Mouse (Mus musculus) heart, embryonic 10.5 days (tissue): ENCODE measurements around the gene Pigr. TPM values are rescaled to one million over a fixed set of nuclear protein-coding genes. Genes with fewer than 3 reads are reported as not detected.

Experiments
- DNase-seq: peaks from one replicate; pipeline ENCODE4 v3.0.0-alpha.2; 2017; ENCODE audit warnings: low spot score
- H3K27ac ChIP-seq: fragments of 300-500 bp; sonication (generic); 2 replicates; pipeline ENCODE4 v1.5.1; 2016; ENCODE audit warnings: mild to moderate bottlenecking
- H3K27me3 ChIP-seq: fragments of 300-500 bp; sonication (generic); 2 replicates; pipeline ENCODE4 v1.6.1; 2016; ENCODE audit warnings: mild to moderate bottlenecking; ENCODE audit not compliant: poor library complexity, insufficient read depth, severe bottlenecking
- H3K36me3 ChIP-seq: fragments of 300-500 bp; sonication (generic); 2 replicates; pipeline ENCODE4 v1.6.1; 2016; ENCODE audit warnings: mild to moderate bottlenecking, moderate library complexity
- H3K4me1 ChIP-seq: fragments of 300-500 bp; sonication (generic); 2 replicates; pipeline ENCODE4 v1.6.1; 2016; ENCODE audit warnings: mild to moderate bottlenecking
- H3K4me3 ChIP-seq: fragments of 300-500 bp; sonication (generic); 2 replicates; pipeline ENCODE4 v1.5.1; 2016; ENCODE audit warnings: mild to moderate bottlenecking, moderate library complexity
- H3K9me3 ChIP-seq: fragments of 300-500 bp; sonication (generic); 2 replicates; pipeline ENCODE4 v1.6.1; 2016; ENCODE audit warnings: mild to moderate bottlenecking, moderate library complexity
- WGBS: fragments of 180-500 bp; shearing (Covaris S2); methylation state at CpG from one replicate; pipeline ENCODE4 v1.1.7; 2016; 5-methylcytosine and 5-hydroxymethylcytosine counted together
- polyA plus RNA-seq: library from polyadenylated mRNA; unstranded; fragments of >200 nt; fragmentation: Nextera tagmentation; extraction: Ambion mirVana; gene quantifications from 2 replicates; pipeline ENCODE4 v1.2.1, GENCODE M21; 2016

Pigr gene
- polyA plus RNA-seq, 1 experiment from 2014 or later: not detected

DNA sequence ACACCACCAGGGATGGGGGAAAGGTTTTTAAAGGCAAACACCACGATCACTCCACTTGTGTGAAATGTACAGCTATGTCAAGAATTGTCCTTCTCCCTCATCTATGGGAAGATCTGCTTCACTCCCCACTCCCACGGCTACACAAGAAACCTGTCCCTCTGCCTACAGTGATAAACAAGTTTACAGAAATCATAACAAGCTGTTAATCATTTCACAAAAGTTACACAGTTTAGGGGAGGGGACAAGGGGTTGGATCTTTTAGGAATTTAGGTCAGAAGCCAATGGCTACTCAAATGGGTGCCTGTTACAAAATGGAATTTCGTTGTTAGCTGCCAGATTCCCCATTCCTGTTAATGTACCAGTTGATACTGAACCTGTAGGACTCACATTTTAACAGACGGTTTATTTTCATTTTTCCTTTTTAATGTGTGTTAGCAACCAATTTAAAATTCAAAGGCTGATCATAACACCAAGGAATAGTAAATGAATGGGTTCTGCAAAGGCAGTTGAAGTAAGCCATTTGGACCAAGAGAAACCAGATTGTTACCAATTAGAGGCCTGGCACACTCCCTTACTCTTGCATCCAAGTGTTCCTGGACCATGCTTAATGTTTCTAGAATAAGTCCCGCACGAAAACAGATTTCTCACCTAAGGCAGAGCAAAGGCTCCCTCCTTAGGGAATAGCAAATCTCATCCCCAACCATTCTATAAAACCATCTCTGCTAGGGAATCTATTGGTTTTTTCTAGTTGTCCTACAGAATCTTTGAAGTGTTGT lies 8.9 kb downstream of the Pigr start:
- 85% methylated on average over 6 of the region's 6 CpGs for WGBS
- no peaks in the 10 kb centered on the region for H3K36me3 ChIP-seq
- H3K27ac ChIP-seq: no peak overlapping the region
- no peak for DNase-seq
- no peaks in the 10 kb centered on the region for H3K27me3 ChIP-seq
- H3K4me3 ChIP-seq: no peak overlapping the region
- no peaks in the 10 kb centered on the region for H3K9me3 ChIP-seq
- peaks cover 10% of the 10 kb centered on the region; the same call in 1 of the 2 replicates for H3K4me1 ChIP-seq

DNA sequence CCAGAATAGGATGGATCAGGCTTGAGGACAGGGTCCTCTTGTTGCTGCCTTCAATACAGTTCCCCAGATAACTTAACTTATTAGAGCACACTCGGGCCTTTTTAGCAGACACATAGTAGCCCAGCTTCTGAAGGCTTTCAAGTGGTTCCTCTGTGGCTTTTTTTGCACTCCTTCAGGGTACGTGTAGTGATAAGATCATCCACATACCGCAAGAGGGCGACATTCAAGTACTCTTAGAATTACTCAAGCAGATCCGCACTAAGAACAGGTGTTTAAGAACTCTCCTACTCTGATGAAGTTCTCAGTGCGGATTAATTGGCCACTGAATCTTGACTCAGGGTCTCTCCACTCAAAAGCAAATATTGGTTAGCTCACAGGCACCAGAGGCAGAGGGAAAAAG lies 11.8 kb downstream of the Pigr start:
- no peaks in the 10 kb centered on the region for H3K27me3 ChIP-seq
- DNase-seq: no peak
- WGBS: 45% methylated on average over 6 of the region's 6 CpGs

DNA sequence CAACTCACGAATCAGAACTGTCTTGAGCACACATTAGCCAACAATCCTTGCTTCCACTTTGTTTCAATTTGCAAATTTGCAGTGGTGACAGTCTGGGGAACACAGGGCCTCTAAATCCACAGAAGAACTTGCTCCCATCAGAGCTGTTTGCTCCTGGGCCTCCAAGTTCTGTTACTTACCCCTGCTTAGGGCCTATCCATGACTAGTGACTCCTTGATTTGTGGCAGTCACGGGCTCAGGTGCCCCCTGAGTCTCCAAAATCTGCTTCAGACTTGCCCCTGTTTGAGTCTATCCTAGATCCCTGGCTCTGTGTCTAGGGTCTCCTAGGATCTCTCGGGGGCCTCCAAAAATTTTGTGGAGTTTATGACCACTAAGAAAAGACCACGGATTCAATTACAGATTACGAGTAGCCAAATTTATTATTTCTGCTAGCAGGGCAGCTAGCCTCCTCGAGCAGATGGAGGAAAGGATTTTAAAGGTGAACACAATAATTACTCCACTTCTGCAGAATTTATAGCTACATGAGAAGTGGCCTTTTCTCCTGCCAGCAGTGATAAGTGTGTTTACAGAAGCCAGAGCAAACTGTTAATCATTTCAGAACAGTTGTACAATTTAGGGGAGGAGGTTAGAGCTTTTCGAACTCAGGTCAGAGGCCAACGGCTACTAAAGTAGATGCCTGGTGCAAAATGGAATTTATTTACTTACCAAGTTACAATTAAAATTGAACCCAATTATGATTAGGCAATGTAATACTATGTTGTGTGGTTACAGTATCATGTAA lies 14.3 kb downstream of the Pigr start:
- WGBS: 73% methylated on average over 8 of the region's 8 CpGs
- no peak overlapping the region for H3K4me3 ChIP-seq
- H3K9me3 ChIP-seq: no peaks in the 10 kb centered on the region
- no peaks in the 10 kb centered on the region for H3K4me1 ChIP-seq
- H3K27ac ChIP-seq: no peak overlapping the region
- no peak for DNase-seq
- no peaks in the 10 kb centered on the region for H3K27me3 ChIP-seq
- H3K36me3 ChIP-seq: no peaks in the 10 kb centered on the region

More for the DNA sequence above, 11.8 kb downstream of the Pigr start:
- no peak overlapping the region for H3K4me3 ChIP-seq
- 0 out of 2 replicates have a peak, but pooled peaks cover 1% of the 10 kb centered on the region for H3K4me1 ChIP-seq
- no peaks in the 10 kb centered on the region for H3K9me3 ChIP-seq
- H3K27ac ChIP-seq: no peak overlapping the region
- H3K36me3 ChIP-seq: no peaks in the 10 kb centered on the region

DNA sequence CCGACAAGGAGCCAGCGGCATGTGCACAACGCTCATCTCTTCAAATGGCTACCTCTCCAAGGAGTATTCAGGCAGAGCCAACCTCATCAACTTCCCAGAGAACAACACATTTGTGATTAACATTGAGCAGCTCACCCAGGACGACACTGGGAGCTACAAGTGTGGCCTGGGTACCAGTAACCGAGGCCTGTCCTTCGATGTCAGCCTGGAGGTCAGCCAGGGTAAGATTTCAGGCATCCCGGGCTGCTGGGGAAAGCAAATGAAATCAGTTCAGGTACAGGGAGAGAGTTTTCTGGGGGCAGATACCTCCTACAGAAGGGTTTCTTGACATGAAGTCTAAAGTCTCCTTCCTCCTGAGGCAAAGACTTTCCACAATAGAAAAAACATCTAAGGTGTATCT lies 15.1 kb downstream of the Pigr start:
- WGBS: 82% methylated on average over 7 of the region's 7 CpGs
- DNase-seq: no peak

DNA sequence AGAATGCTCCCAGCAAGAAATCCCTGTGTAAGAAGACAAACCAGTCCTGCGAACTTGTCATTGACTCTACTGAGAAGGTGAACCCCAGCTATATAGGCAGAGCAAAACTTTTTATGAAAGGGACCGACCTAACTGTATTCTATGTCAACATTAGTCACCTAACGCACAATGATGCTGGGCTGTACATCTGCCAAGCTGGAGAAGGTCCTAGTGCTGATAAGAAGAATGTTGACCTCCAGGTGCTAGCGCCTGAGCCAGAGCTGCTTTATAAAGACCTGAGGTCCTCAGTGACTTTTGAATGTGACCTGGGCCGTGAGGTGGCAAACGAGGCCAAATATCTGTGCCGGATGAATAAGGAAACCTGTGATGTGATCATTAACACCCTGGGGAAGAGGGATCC lies 18.0 kb downstream of the Pigr start:
- Histone ChIP-seq H3K4me3 (no peak overlapping the region), H3K9me3 (no peaks in the 10 kb centered on the region), H3K27ac (no peak overlapping the region), H3K36me3 (no peaks in the 10 kb centered on the region), H3K4me1 (no peaks in the 10 kb centered on the region), H3K27me3 (0 out of 2 replicates have a peak, but pooled peaks cover 3% of the 10 kb centered on the region)
- 84% methylated on average over 7 of the region's 7 CpGs for WGBS
- DNase-seq: no peak

More for the DNA sequence above, 15.1 kb downstream of the Pigr start:
- Histone ChIP-seq H3K27me3 (no peaks in the 10 kb centered on the region), H3K4me1 (no peaks in the 10 kb centered on the region), H3K27ac (no peak overlapping the region), H3K4me3 (no peak overlapping the region), H3K36me3 (no peaks in the 10 kb centered on the region), H3K9me3 (no peaks in the 10 kb centered on the region)

DNA sequence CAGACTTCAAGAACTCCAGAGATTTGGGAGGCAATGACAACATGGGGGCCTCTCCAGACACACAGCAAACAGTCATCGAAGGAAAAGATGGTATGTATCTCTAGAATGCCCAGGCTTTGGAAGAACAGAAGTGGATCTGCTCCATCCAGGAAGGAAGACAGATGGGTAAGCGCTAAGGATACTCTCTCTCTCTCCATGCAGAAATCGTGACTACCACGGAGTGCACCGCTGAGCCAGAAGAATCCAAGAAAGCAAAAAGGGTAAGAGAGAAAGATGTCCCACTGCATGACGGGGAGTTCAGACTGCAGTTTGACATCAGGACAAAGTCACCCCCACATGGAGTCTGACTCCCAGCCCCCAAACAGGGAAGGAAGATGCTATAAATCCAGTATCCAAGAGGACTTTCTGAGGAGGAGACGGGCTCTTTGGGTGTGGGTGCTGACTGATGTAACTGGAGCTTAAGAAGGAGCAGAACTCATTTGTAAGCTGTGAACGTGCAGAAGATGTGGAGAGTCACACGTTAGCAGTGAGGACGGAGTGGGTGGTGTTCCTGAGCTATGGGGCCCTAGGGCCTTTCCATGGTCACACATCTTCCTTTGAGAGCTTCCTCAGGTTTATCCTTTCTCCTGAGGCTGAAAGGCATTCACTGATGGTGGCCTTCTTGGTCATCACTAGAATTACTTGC lies 23.2 kb downstream of the Pigr start:
- DNase-seq: no peak
- H3K4me1 ChIP-seq: peaks cover 5% of the 10 kb centered on the region; the same call in 1 of the 2 replicates
- H3K36me3 ChIP-seq: no peaks in the 10 kb centered on the region
- 0 out of 2 replicates have a peak, but pooled peaks cover 3% of the 10 kb centered on the region for H3K27me3 ChIP-seq
- no peaks in the 10 kb centered on the region for H3K9me3 ChIP-seq
- WGBS: 86% methylated on average over 10 of the region's 10 CpGs
- no peak overlapping the region for H3K27ac ChIP-seq
- no peak overlapping the region for H3K4me3 ChIP-seq

DNA sequence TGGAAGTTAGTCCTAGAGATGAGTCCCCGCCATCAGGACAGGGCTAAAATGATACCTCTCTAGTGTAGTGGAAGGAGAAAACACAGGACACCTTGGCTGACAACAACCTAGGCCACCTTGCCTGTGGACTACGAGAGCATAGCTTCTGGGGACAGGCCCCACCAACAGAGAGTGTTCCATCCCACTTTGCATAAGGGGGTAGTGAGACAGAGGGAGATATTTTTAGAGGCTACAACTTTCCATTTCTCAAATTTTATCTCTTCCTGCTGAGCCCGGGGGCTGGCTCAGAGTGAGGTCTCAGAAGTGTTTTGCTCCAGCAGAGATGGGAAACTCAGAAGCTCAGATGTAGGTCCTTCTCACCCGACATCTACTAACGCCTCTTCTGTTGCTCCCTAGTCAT lies 23.9 kb downstream of the Pigr start:
- Histone ChIP-seq H3K36me3 (no peaks in the 10 kb centered on the region), H3K4me3 (no peak overlapping the region), H3K9me3 (no peaks in the 10 kb centered on the region), H3K27ac (no peak overlapping the region), H3K4me1 (peaks cover 9% of the 10 kb centered on the region), H3K27me3 (0 out of 2 replicates have a peak, but pooled peaks cover 3% of the 10 kb centered on the region)
- 60% methylated on average over 5 of the region's 5 CpGs for WGBS
- DNase-seq: no peak

DNA sequence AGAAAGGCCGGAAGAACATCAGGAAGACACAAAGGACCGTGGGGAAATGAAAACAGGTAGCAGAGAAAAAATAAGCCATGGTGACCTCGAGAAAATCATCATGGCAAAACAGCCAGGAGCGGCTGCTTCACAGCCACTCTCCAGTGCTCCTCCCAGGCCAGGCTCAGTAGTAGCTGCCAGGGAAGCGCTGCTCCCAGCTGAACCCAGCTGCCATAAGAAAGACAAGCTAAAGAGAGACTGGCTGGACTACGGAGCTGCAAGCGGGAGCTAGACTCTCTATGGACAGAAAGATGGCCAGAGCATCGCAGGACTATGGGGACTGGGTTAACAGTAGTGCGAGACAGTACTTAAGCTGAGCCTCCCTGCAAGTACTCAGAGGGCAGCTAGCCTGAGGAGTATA lies 28.3 kb downstream of the Pigr start:
- Histone ChIP-seq H3K36me3 (no peaks in the 10 kb centered on the region), H3K27ac (no peak overlapping the region), H3K27me3 (no peaks in the 10 kb centered on the region), H3K4me1 (peaks cover 9% of the 10 kb centered on the region), H3K4me3 (no peak overlapping the region), H3K9me3 (no peaks in the 10 kb centered on the region)
- DNase-seq: no peak
- WGBS: 79% methylated on average over 9 of the region's 9 CpGs

DNA sequence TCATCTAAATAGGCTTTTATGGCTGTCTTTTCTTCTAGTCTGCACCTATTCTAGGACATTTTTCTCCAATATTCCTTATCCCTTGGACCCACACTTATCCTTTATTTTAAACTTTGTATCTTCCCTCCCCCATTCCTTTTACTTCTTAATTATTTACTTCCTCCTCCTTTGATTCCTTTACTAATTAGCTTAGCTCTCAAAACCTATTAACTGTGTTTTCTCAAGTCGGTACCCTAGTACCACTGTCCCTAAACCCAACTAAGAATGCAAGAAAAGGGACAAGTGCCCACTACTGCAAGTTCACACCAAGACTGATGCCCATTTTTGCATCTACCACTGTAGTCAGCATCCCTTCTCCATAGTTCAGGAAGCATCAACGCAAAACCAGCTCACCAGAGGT lies 29.2 kb downstream of the Pigr start:
- Histone ChIP-seq H3K4me3 (no peak overlapping the region), H3K27ac (no peak overlapping the region), H3K36me3 (no peaks in the 10 kb centered on the region), H3K4me1 (peaks cover 4% of the 10 kb centered on the region; the same call in 1 of the 2 replicates), H3K27me3 (no peaks in the 10 kb centered on the region), H3K9me3 (no peaks in the 10 kb centered on the region)
- DNase-seq: no peak
- WGBS: 71% methylated on average over 2 of the region's 2 CpGs

DNA sequence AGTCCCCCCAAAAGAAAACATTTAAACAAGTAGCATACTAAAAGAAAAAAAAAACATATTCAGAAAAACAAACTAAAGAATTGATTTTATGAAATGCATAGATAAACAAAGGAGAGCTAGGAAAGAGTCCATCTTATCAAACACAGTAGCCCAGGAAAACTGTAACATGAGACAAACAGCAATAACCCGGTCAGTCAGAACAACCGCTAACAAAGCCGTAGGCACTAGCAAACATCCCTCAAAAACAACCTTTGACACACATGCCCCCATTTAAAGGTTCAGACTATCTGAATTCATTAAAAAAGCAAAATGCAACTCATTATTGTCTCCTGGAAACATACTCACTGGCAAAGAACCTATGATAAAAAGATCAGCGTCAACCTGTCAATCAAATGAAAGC lies 31.0 kb downstream of the Pigr start:
- Histone ChIP-seq H3K27me3 (no peaks in the 10 kb centered on the region), H3K4me3 (no peak overlapping the region), H3K27ac (no peak overlapping the region), H3K36me3 (no peaks in the 10 kb centered on the region), H3K9me3 (no peaks in the 10 kb centered on the region), H3K4me1 (peaks cover 3% of the 10 kb centered on the region; the same call in 1 of the 2 replicates)
- DNase-seq: no peak
- 88% methylated on average over 4 of the region's 4 CpGs for WGBS

DNA sequence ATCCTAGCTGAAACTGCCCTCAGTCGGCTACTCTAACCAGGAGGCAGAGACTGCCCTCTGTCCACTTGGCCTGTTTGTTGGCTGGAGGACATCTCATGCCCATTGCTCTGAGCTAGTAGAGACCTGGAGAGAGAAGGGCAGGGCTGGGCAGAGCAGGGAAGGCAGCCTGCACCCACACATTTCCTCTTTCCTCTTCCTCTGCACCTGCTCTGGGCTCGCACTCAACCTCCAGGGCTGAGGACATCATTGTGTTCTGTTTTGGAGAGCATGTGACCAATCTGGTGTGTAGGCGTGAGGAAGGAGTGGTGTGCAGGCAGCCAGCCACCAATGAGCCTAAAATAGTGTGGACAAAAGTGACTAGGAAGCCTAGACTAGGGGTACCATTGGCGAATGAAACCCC lies 37.8 kb downstream of the Pigr start:
- DNase-seq: no peak
- H3K4me3 ChIP-seq: no peak overlapping the region
- no peak overlapping the region for H3K27ac ChIP-seq
- no peaks in the 10 kb centered on the region for H3K4me1 ChIP-seq
- 73% methylated on average over 4 of the region's 4 CpGs for WGBS
- no peaks in the 10 kb centered on the region for H3K9me3 ChIP-seq
- no peaks in the 10 kb centered on the region for H3K27me3 ChIP-seq
- no peaks in the 10 kb centered on the region for H3K36me3 ChIP-seq

DNA sequence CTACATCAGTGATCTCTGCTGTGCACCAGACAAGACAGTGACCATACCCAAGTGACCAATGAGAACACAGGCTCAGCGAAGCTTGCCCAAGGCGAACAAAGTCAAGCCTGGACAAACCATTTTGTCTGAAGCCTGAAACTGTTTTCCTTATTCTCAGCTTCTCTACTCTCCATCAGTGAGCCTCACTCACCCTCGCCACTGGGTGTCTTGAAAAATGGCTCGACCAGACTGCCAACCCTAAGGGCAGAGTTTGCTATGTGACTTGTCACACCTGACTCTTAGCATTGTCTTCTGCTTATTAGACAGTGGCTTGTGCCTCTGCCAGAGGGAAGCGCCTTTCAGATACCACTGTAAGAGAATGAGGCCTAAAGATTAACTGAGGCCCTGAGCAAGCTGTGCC lies 38.3 kb downstream of the Pigr start:
- WGBS: 90% methylated on average over 5 of the region's 5 CpGs
- Histone ChIP-seq H3K27me3 (no peaks in the 10 kb centered on the region), H3K4me1 (no peaks in the 10 kb centered on the region), H3K36me3 (no peaks in the 10 kb centered on the region), H3K4me3 (no peak overlapping the region), H3K9me3 (no peaks in the 10 kb centered on the region), H3K27ac (no peak overlapping the region)
- DNase-seq: no peak
